Mouse (Mus musculus): ENCODE measurements around the gene Gipc2.
A peak's percentile ranks its signal among the peaks of the same experiment; 100 is the strongest.

Gipc2 gene

GRCm38 (mm10) chr3:152189306-152189705 lies 23.3 kb upstream of the Gipc2 start:
- no peak for DNase-seq

GRCm38 (mm10) chr3:152186106-152186505 lies 20.1 kb upstream of the Gipc2 start:
- DNase-seq, result no peak

GRCm38 (mm10) chr3:152183522-152183921 lies 17.5 kb upstream of the Gipc2 start:
- no peak for DNase-seq

- no peak for DNase-seq
Observed at GRCm38 (mm10) chr3:152180624-152181023, 14.6 kb upstream of the Gipc2 start.

GRCm38 (mm10) chr3:152179285-152179684 lies 13.3 kb upstream of the Gipc2 start:
- DNase-seq, result no peak

- DNase-seq, result no peak
Observed at GRCm38 (mm10) chr3:152178816-152179215, 12.8 kb upstream of the Gipc2 start.

- DNase-seq, result peak; percentile 75
Observed at GRCm38 (mm10) chr3:152172322-152172935, 6.4 kb upstream of the Gipc2 start.

- DNase-seq, result no peak
Observed at GRCm38 (mm10) chr3:152171862-152172261, 5.8 kb upstream of the Gipc2 start.

GRCm38 (mm10) chr3:152171236-152171635 lies 5.2 kb upstream of the Gipc2 start:
- DNase-seq, result no peak

- DNase-seq, result peak; percentile 54
Observed at GRCm38 (mm10) chr3:152170407-152170806, 4.4 kb upstream of the Gipc2 start.

GRCm38 (mm10) chr3:152168007-152168406 lies 2.0 kb upstream of the Gipc2 start:
- DNase-seq, result no peak

GRCm38 (mm10) chr3:152166699-152167451 lies 845 bp upstream of the Gipc2 start:
- DNase-seq, result no peak

GRCm38 (mm10) chr3:152165351-152166098 lies 505 bp downstream of the Gipc2 start:
- DNase-seq, result peak; percentile 58

- DNase-seq, result no peak
Observed at GRCm38 (mm10) chr3:152165014-152165350, 1.0 kb downstream of the Gipc2 start.

- no peak for DNase-seq
Observed at GRCm38 (mm10) chr3:152163320-152163719, 2.7 kb downstream of the Gipc2 start.

- no peak for DNase-seq
Observed at GRCm38 (mm10) chr3:152160607-152161006, 5.4 kb downstream of the Gipc2 start.

- DNase-seq, result no peak
Observed at GRCm38 (mm10) chr3:152159321-152159720, 6.7 kb downstream of the Gipc2 start.

GRCm38 (mm10) chr3:152158344-152159291 lies 7.4 kb downstream of the Gipc2 start:
- DNase-seq, result no peak

GRCm38 (mm10) chr3:152156816-152157496 lies 9.1 kb downstream of the Gipc2 start:
- DNase-seq, result peak; percentile 57

- DNase-seq, result no peak
Observed at GRCm38 (mm10) chr3:152155296-152155948, 10.6 kb downstream of the Gipc2 start.

- no peak for DNase-seq
Observed at GRCm38 (mm10) chr3:152154095-152154494, 11.9 kb downstream of the Gipc2 start.

- no peak for DNase-seq
Observed at GRCm38 (mm10) chr3:152153152-152153551, 12.9 kb downstream of the Gipc2 start.

Measured in lung, postnatal 10 days (tissue).